ENCODE assay signal across 10 mouse cellular contexts in genomic region chr4:118171006-118171405, GRCm38 (mm10). TPM values are rescaled to one million over a fixed set of nuclear protein-coding genes. Genes with fewer than 3 reads are reported as not detected.
A peak's percentile ranks its signal among the peaks of the same experiment; 100 is the strongest.
DNase-seq lines count a peak whose midpoint lies in the region; ATAC-seq and TF ChIP-seq lines count a peak whose summit lies in the region.
"Had no signal": no experiment of that assay in that cellular context is flagged by ENCODE, and none has a peak within 500 bp of the region (broad histone marks: within the 10 kb centered on the region; RNA-seq: fewer than 3 reads in every experiment).

No protein-coding gene starts in this region.

- no peak overlapping the region for H3K4me2 ChIP-seq in liver, embryonic 12.5 days
- H3K4me2 ChIP-seq: heart, embryonic 15.5 days; liver, embryonic 15.5 days had no signal

- H3K4me1 ChIP-seq in liver, adult 2 months (ENCODE audit: control insufficient read depth, insufficient read depth, low read length): no peaks in the 10 kb centered on the region
- no peaks in the 10 kb centered on the region for H3K4me1 ChIP-seq in liver, embryonic 12.5 days
- peaks cover 5% of the 10 kb centered on the region for H3K4me1 ChIP-seq in G1E (ENCODE audit: insufficient read depth, low read depth, low read length)
- no peaks in the 10 kb centered on the region for H3K4me1 ChIP-seq in heart, embryonic 10.5 days
- H3K4me1 ChIP-seq: heart, embryonic 15.5 days; liver, embryonic 15.5 days had no signal

- H3K27ac ChIP-seq in liver, adult 2 months (replicated peaks; ENCODE audit: insufficient read depth, low read depth, low read length): no peak overlapping the region
- no peak overlapping the region for H3K27ac ChIP-seq in liver, embryonic 12.5 days
- no peak overlapping the region for H3K27ac ChIP-seq in heart, embryonic 10.5 days
- H3K27ac ChIP-seq: heart, embryonic 15.5 days; liver, embryonic 15.5 days had no signal

- ATAC-seq in liver, embryonic 12.5 days: no peak
- ATAC-seq in G1E (ENCODE audit: extremely low read depth, insufficient number of reproducible peaks, low FRiP score, poor library complexity, severe bottlenecking): no peak

- WGBS in liver, adult 2 months: 91% methylated on average over 9 of the region's 9 CpGs
- 73% methylated on average over 9 of the region's 9 CpGs for WGBS in liver, embryonic 12.5 days (ENCODE audit: insufficient replicate concordance)
- 87% methylated on average over 9 of the region's 9 CpGs for WGBS in heart, embryonic 10.5 days

- no peak overlapping the region for H3K9ac ChIP-seq in liver, adult 2 months (ENCODE audit: low read depth, low read length)
- H3K9ac ChIP-seq in liver, embryonic 12.5 days: no peak overlapping the region
- H3K9ac ChIP-seq: heart, embryonic 15.5 days; liver, embryonic 15.5 days had no signal

- H3K36me3 ChIP-seq in liver, adult 2 months (ENCODE audit: control insufficient read depth, insufficient read depth, low read length): peaks cover 50% of the 10 kb centered on the region
- H3K36me3 ChIP-seq in liver, embryonic 12.5 days: peaks cover 99% of the 10 kb centered on the region
- H3K36me3 ChIP-seq in G1E (replicated peaks): peaks cover 99% of the 10 kb centered on the region
- H3K36me3 ChIP-seq in splenic B cell, adult 2 months (ENCODE audit: control insufficient read depth, insufficient read depth, low read length, poor library complexity, severe bottlenecking): peaks cover 20% of the 10 kb centered on the region
- H3K36me3 ChIP-seq in heart, embryonic 10.5 days: peaks cover 97% of the 10 kb centered on the region

- H3K27me3 ChIP-seq in liver, adult 2 months (ENCODE audit: control insufficient read depth, insufficient read depth, low read length): no peaks in the 10 kb centered on the region
- no peaks in the 10 kb centered on the region for H3K27me3 ChIP-seq in liver, embryonic 12.5 days (replicated peaks)
- H3K27me3 ChIP-seq in G1E (ENCODE audit: insufficient read depth, low read length): no peaks in the 10 kb centered on the region
- H3K27me3 ChIP-seq in splenic B cell, adult 2 months (ENCODE audit: control insufficient read depth, insufficient read depth, low read length, poor library complexity, severe bottlenecking): no peaks in the 10 kb centered on the region
- H3K27me3 ChIP-seq in heart, embryonic 10.5 days (ENCODE audit: insufficient read depth, poor library complexity, severe bottlenecking): no peaks in the 10 kb centered on the region
- H3K27me3 ChIP-seq: heart, embryonic 15.5 days; liver, embryonic 15.5 days had no signal

- DNase-seq in liver, adult 2 months (ENCODE audit: extremely low read depth, low read depth, low spot score): peak; percentile 15
- DNase-seq in G1E (ENCODE audit: low spot score): no peak
- peak; percentile 51 for DNase-seq in embryo, embryonic 10.5 days (ENCODE audit: low spot score)
- DNase-seq in splenic B cell, adult 2 months (ENCODE audit: low read depth, low spot score): peak; percentile 58
- DNase-seq in heart, embryonic 10.5 days (ENCODE audit: low spot score): no peak
- DNase-seq in adrenal gland, adult 18-20 months (ENCODE audit: low spot score in 2 of 2): no peak
- DNase-seq: right cerebral cortex, adult 18-20 months had no signal

- TF ChIP-seq CTCF in liver, adult 2 months (IDR thresholded peaks at IDR 0.05; ENCODE audit: low read depth, low read length): peak; percentile 61
- 0 out of 2 replicates have a peak, but pooled peaks have one; percentile 13 for TF ChIP-seq CTCF in G1E (IDR thresholded peaks at IDR 0.05; ENCODE audit: low read depth, low read length)

- H3K4me3 ChIP-seq in liver, adult 2 months (ENCODE audit: insufficient read depth, low read depth, low read length): no peak overlapping the region
- no peak overlapping the region for H3K4me3 ChIP-seq in liver, embryonic 12.5 days
- no peak overlapping the region for H3K4me3 ChIP-seq in G1E (ENCODE audit: low read depth, low read length)
- no peak overlapping the region for H3K4me3 ChIP-seq in heart, embryonic 10.5 days
- H3K4me3 ChIP-seq: heart, embryonic 15.5 days; liver, embryonic 15.5 days had no signal

- peaks cover 3% of the 10 kb centered on the region for H3K79me2 ChIP-seq in liver, adult 2 months (ENCODE audit: control insufficient read depth, insufficient read depth, low read length)

- no peaks in the 10 kb centered on the region for H3K9me3 ChIP-seq in liver, embryonic 12.5 days (replicated peaks)
- no peaks in the 10 kb centered on the region for H3K9me3 ChIP-seq in G1E (replicated peaks)
- H3K9me3 ChIP-seq in heart, embryonic 10.5 days: no peaks in the 10 kb centered on the region
- H3K9me3 ChIP-seq: heart, embryonic 15.5 days; liver, embryonic 15.5 days had no signal

- no peak for TF ChIP-seq POLR2A in liver, adult 2 months (IDR thresholded peaks at IDR 0.05; ENCODE audit: extremely low read depth, insufficient read depth, low read length)

RNA-seq across cellular contexts. Expression of gene Kdm4a, which starts 8.8 kb away (rescaled TPM):
- 10.5 and 14.2 TPM in 2 replicates for total RNA-seq in liver, adult 2 months (2014; rRNA removed)
- 10.9 and 15.3 TPM in 2 replicates for polyA plus RNA-seq in liver, adult 2 months (2012; rRNA removed)
- 11.2 and 12.8 TPM in 2 replicates for polyA plus RNA-seq in liver, embryonic 12.5 days (2016; fragmentation: Nextera tagmentation; extraction: Ambion mirVana)
- total RNA-seq in G1E (2014; fragmentation: Nextera tagmentation) (46.7 and 49.9 TPM in 2 replicates), G1E (2017) (48.7 and 50.5 TPM in 2 replicates)
- 34.0 and 39.4 TPM in 2 replicates for polyA plus RNA-seq in G1E (2012)
- polyA plus RNA-seq in heart, embryonic 10.5 days (2016; fragmentation: Nextera tagmentation; extraction: Ambion mirVana): 22.9 and 26.6 TPM in 2 replicates
- 10 to 100 TPM; 30.3 to 35.6 TPM for total RNA-seq in adrenal gland, adult 18-20 months (2021)

RNA-seq across cellular contexts. Expression of gene St3gal3, which starts 36.3 kb away (rescaled TPM):
- 27.9 and 38.3 TPM in 2 replicates for total RNA-seq in liver, adult 2 months (2014; rRNA removed)
- 44.9 and 47.5 TPM in 2 replicates for polyA plus RNA-seq in liver, adult 2 months (2012; rRNA removed)
- 2.0 and 2.9 TPM in 2 replicates for polyA plus RNA-seq in liver, embryonic 12.5 days (2016; fragmentation: Nextera tagmentation; extraction: Ambion mirVana)
- 13.4 and 24.6 TPM in 2 replicates for total RNA-seq in G1E (2014; fragmentation: Nextera tagmentation)
- total RNA-seq in G1E (2017): 6.9 and 10.3 TPM in 2 replicates
- polyA plus RNA-seq in G1E (2012): 13.8 and 13.9 TPM in 2 replicates
- 6.6 and 7.2 TPM in 2 replicates for polyA plus RNA-seq in heart, embryonic 10.5 days (2016; fragmentation: Nextera tagmentation; extraction: Ambion mirVana)
- 10 to 100 TPM; 37.4 to 40.5 TPM for total RNA-seq in adrenal gland, adult 18-20 months (2021)

Comparison
In these comparisons a context has a peak if more than half of its experiments do, and no peak if none do; other contexts are left out.
1. DNase-seq: peak in liver, adult 2 months (single experiment), embryo, embryonic 10.5 days (single experiment) and splenic B cell, adult 2 months (single experiment); none in G1E (single experiment), heart, embryonic 10.5 days (single experiment) and adrenal gland, adult 18-20 months (0 of 2).